Mouse (Mus musculus) neural tube, embryonic 11.5 days (tissue): ENCODE data around the gene Them7. TPM values are rescaled to one million over a fixed set of nuclear protein-coding genes. Genes with fewer than 3 reads are reported as not detected.

Source experiments
- ATAC-seq: fragments of 200-750 bp; cut with Nextera tagmentation; 2 replicates; pipeline ENCODE4 v1.8.0; 2017; ENCODE audit warnings: moderate number of reproducible peaks, mild to moderate bottlenecking, moderate TSS enrichment, moderate library complexity; ENCODE audit not compliant: insufficient read depth, low FRiP score, low TSS enrichment
- DNase-seq: peaks from one replicate; pipeline ENCODE4 v3.0.0-alpha.2; 2015; ENCODE audit warnings: low spot score
- H3K27ac ChIP-seq: fragments of 300-500 bp; sonication (generic); 2 replicates; pipeline ENCODE4 v1.5.1; 2014; ENCODE audit warnings: low read depth, mild to moderate bottlenecking, low read length
- H3K27me3 ChIP-seq: fragments of 300-500 bp; sonication (generic); 2 replicates; pipeline ENCODE4 v1.6.1; 2014; ENCODE audit warnings: mild to moderate bottlenecking, low read length, mixed read lengths; ENCODE audit not compliant: control insufficient read depth, insufficient read depth
- H3K36me3 ChIP-seq: fragments of 300-500 bp; sonication (generic); 2 replicates; pipeline ENCODE4 v1.6.1; 2014; ENCODE audit warnings: mild to moderate bottlenecking, low read length, moderate library complexity, mixed read lengths; ENCODE audit not compliant: control insufficient read depth, insufficient read depth
- H3K4me1 ChIP-seq: fragments of 300-500 bp; sonication (generic); 2 replicates; pipeline ENCODE4 v1.6.1; 2014; ENCODE audit warnings: low read length, mixed read lengths; ENCODE audit not compliant: control insufficient read depth, insufficient read depth
- H3K4me2 ChIP-seq: fragments of 300-500 bp; sonication (generic); 2 replicates; pipeline ENCODE4 v1.6.1; 2014; ENCODE audit warnings: low read depth, mild to moderate bottlenecking, moderate library complexity
- H3K4me3 ChIP-seq: fragments of 300-500 bp; sonication (generic); 2 replicates; pipeline ENCODE4 v1.5.1; 2014; ENCODE audit warnings: low read depth, low read length
- H3K9ac ChIP-seq: fragments of 300-500 bp; sonication (generic); 2 replicates; pipeline ENCODE4 v1.6.1; 2014; ENCODE audit warnings: mild to moderate bottlenecking, low read length
- H3K9me3 ChIP-seq: fragments of 300-500 bp; sonication (generic); 2 replicates; pipeline ENCODE4 v1.6.1; 2016; ENCODE audit warnings: low read length; ENCODE audit not compliant: control insufficient read depth
- WGBS: fragments of 180-500 bp; shearing (Covaris S2); extraction: QIAGEN DNeasy Blood & Tissue Kit; methylation state at CpG from one replicate; pipeline ENCODE4 v1.1.7; 2014; 5-methylcytosine and 5-hydroxymethylcytosine counted together
- polyA plus RNA-seq: library from polyadenylated mRNA; unstranded; fragments of >200 nt; fragmentation: Nextera tagmentation; extraction: Ambion mirVana; gene quantifications from 2 replicates; pipeline ENCODE4 v1.2.1, GENCODE M21; 2014

The Them7 gene
- polyA plus RNA-seq, 1 experiment from 2014 or later: 0.73 TPM

DNA sequence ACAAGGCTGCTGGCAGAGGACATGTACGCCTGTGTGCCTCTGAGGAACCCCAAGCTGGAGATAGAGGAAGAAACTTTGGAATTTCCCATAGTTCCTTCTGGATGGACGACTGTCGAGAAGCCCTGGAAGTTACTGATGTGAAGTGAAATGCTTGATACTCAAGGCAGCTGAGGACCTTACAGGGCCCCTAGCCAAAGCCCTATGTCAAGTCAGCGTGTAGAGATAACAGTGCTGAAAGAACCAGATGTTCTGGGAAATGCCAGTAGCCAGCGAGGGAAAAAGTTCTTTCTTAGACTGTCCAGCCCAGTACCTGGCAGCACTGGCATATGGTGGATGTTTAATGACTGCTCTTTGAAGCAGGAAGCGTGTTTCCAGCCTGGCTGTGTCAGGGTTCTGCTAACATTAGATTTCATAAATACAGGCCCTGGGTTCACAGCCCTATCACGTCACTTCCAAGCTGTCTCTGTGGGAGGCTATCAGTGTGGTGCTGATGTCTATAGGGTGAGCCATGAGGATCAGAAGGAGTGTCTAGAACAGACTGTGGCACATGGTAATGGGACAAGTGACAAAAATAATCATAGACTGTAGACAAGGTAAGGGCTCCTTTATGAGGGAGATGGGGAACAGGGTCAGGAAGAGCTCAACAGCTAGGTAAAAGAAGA, 2.3 kb downstream of the Them7 start:
- no peak overlapping the region for H3K4me3 ChIP-seq
- ATAC-seq (no peak), DNase-seq (no peak)
- H3K4me2 ChIP-seq: no peak overlapping the region
- H3K9me3 ChIP-seq: no peaks in the 10 kb centered on the region
- WGBS: 62% methylated on average over 7 of the region's 7 CpGs
- H3K27me3 ChIP-seq: peaks cover 2% of the 10 kb centered on the region; the same call in 1 of the 2 replicates
- H3K27ac ChIP-seq: no peak overlapping the region
- H3K4me1 ChIP-seq: peaks cover 4% of the 10 kb centered on the region; the same call in 1 of the 2 replicates
- no peak overlapping the region for H3K9ac ChIP-seq
- H3K36me3 ChIP-seq: no peaks in the 10 kb centered on the region

DNA sequence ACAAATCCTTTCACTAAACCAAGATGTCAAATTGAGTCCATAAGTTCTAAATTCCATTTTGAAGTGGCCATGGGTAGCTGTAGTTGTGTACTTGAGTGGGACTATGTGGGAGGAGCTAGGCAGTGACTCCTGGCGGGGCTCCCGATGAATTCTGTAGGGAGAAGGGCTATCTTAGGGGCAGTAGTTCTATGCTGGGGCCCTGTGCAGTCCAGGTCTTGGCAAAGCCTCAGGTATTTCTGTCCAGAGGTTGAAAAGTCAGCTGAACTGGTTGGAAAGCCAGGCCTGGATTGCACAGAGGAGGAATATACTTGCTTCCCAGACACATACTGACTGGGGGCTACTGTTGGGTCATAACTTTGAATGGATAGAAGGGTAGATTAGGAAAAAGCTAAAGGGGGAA, 4.3 kb downstream of the Them7 start:
- Histone ChIP-seq H3K9me3 (no peaks in the 10 kb centered on the region), H3K27me3 (peaks cover 2% of the 10 kb centered on the region; the same call in 1 of the 2 replicates), H3K9ac (no peak overlapping the region), H3K4me2 (no peak overlapping the region), H3K4me1 (peaks cover 4% of the 10 kb centered on the region; the same call in 1 of the 2 replicates), H3K36me3 (no peaks in the 10 kb centered on the region), H3K4me3 (no peak overlapping the region), H3K27ac (no peak overlapping the region)
- WGBS: 84% methylated on average over 2 of the region's 2 CpGs
- ATAC-seq: no peak
- DNase-seq: no peak

DNA sequence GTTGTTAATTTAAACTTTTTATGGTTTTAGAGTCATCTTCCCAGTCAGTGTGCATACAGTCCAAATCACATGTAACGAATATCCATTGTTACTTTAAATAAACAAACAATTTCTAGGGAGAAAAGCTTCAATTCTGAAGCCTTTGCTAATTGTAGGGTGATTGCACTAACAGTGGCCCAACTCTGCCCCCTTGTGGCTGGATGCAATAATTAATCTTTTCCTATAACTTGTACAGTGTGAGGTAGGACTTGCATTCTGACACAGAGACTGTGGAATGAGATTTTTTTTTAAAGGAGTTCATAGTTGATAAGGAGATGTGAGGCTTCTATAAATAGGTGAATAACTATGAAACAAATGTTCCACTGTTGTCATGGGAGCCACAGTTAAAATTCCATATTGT, 6.2 kb downstream of the Them7 start:
- no peaks in the 10 kb centered on the region for H3K27me3 ChIP-seq
- H3K27ac ChIP-seq: no peak overlapping the region
- no peak overlapping the region for H3K4me3 ChIP-seq
- H3K9me3 ChIP-seq: no peaks in the 10 kb centered on the region
- DNase-seq: peak; percentile 64
- H3K36me3 ChIP-seq: no peaks in the 10 kb centered on the region
- H3K4me2 ChIP-seq: no peak overlapping the region
- WGBS: 10% methylated on average over 1 of the region's 1 CpGs
- peak; percentile 63 for ATAC-seq
- no peak overlapping the region for H3K9ac ChIP-seq
- H3K4me1 ChIP-seq: no peaks in the 10 kb centered on the region

DNA sequence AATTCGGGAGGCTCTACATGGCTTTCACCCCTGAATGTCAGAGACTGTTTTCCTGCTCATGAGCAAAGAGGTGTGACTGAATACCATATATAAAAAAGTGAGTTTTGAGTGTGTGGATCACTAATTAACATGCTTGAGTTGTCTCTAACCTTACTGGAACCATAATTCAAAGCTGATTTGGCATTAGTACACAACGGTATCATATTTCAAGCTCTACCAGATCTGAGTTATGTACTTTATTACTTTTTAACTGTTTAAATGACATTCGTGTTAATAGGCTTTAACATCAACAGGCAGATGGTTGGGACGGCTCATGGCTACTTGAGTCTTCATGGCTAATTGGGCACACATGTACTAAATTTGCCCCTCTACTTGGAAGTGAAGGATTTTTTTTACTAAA, 8.3 kb downstream of the Them7 start:
- Histone ChIP-seq H3K36me3 (no peaks in the 10 kb centered on the region), H3K27ac (no peak overlapping the region), H3K4me1 (peaks cover 5% of the 10 kb centered on the region; the same call in 1 of the 2 replicates), H3K9me3 (no peaks in the 10 kb centered on the region), H3K4me2 (no peak overlapping the region), H3K9ac (no peak overlapping the region), H3K4me3 (no peak overlapping the region), H3K27me3 (no peaks in the 10 kb centered on the region)
- ATAC-seq (no peak), DNase-seq (no peak)
- 67% methylated on average over 4 of the region's 4 CpGs for WGBS

DNA sequence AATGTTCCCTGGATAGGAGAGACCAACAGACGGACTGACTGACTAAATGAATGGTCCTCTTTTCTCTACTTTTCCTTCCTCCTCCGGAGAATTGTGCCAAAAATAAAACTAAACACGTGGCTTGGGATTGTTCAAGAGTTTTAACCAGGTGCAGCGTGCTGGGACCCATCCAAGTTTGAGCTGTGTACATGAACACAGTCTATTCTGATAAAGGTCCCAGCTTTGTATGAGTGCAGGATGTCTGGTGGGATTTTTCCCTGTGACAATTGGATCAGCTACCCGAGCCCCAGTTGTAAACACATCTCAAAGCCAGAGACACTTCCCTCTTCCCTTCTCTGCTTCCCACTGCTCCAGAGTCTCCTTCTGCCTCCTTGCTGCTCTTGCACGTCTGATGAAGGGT, 10.2 kb downstream of the Them7 start:
- H3K9me3 ChIP-seq: no peaks in the 10 kb centered on the region
- peaks cover 5% of the 10 kb centered on the region; the same call in 1 of the 2 replicates for H3K4me1 ChIP-seq
- no peaks in the 10 kb centered on the region for H3K27me3 ChIP-seq
- 67% methylated on average over 6 of the region's 6 CpGs for WGBS
- no peak overlapping the region for H3K27ac ChIP-seq
- ATAC-seq: no peak
- H3K4me3 ChIP-seq: no peak overlapping the region
- no peak overlapping the region for H3K4me2 ChIP-seq
- DNase-seq: no peak
- H3K36me3 ChIP-seq: no peaks in the 10 kb centered on the region
- H3K9ac ChIP-seq: no peak overlapping the region

DNA sequence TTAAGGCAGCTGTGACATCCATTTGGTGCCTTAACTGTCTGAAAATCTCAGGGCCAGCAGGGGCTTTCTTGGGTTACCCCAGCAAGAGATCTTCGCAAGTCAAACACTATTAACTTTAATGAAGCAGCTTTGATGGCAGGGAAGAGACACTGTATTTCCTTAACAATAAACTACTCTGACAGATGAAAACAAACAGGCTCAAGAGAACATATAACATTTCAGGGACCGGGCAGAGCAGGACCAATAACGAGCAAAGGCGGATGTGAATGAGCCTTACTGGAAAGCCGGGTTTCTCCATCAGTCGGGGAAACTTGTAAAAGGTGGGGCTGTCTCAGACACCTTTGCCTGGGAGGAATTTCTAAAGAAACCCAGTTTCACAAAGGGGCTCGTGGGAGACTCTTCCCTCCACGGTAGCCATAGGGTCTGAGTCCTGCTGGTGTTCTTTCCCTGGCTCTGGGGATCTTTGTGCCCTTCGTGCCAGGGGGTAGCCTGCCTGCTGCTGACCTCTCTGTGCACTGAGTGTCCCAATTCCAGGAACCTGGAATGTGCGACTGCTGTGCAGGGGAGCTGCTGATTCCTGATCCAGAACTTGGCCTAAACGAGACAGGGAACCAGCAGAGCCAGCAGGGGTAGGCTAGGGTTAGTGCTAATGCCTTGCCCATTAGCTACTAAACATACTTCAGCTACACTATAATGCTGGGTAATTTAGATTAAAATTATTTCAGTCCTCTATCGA, 11.4 kb downstream of the Them7 start:
- no peak overlapping the region for H3K4me3 ChIP-seq
- DNase-seq: no peak
- ATAC-seq: no peak
- no peaks in the 10 kb centered on the region for H3K9me3 ChIP-seq
- no peak overlapping the region for H3K9ac ChIP-seq
- H3K27me3 ChIP-seq: no peaks in the 10 kb centered on the region
- peaks cover 5% of the 10 kb centered on the region; the same call in 1 of the 2 replicates for H3K4me1 ChIP-seq
- H3K36me3 ChIP-seq: no peaks in the 10 kb centered on the region
- 38% methylated on average over 12 of the region's 12 CpGs for WGBS
- H3K4me2 ChIP-seq: no peak overlapping the region
- H3K27ac ChIP-seq: no peak overlapping the region

GRCm38 (mm10) chr2:105237424-105237823, 13.3 kb downstream of the Them7 start:
- Histone ChIP-seq H3K4me2 (no peak overlapping the region), H3K4me3 (no peak overlapping the region), H3K9ac (no peak overlapping the region), H3K27me3 (no peaks in the 10 kb centered on the region), H3K4me1 (peaks cover 5% of the 10 kb centered on the region; the same call in 1 of the 2 replicates), H3K36me3 (no peaks in the 10 kb centered on the region), H3K27ac (no peak overlapping the region), H3K9me3 (no peaks in the 10 kb centered on the region)
- WGBS: 61% methylated on average over 7 of the region's 7 CpGs
- ATAC-seq (no peak), DNase-seq (no peak)

DNA sequence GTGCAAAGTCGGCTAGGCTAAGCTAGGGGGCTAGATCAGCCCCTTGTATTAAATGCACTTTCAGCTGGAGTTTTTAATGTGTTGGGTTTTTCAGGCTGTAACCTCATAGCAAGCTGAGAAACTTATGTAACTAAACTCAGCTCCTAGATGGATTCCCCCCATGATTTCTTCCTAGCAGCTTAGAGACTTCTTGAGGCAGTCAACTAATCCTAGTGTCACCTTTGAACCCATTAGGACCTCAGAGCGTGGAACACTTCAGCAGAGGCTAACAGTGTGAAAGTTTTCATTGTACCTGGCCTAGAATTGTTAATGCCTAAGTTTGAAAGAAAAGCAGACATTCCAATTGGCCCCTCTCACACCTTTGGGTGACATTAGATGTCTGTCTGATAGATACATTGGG, 13.7 kb downstream of the Them7 start:
- no peak overlapping the region for H3K27ac ChIP-seq
- peaks cover 5% of the 10 kb centered on the region; the same call in 1 of the 2 replicates for H3K4me1 ChIP-seq
- ATAC-seq (no peak), DNase-seq (no peak)
- H3K9me3 ChIP-seq: no peaks in the 10 kb centered on the region
- H3K4me3 ChIP-seq: no peak overlapping the region
- no peaks in the 10 kb centered on the region for H3K36me3 ChIP-seq
- H3K27me3 ChIP-seq: no peaks in the 10 kb centered on the region
- H3K4me2 ChIP-seq: no peak overlapping the region
- 82% methylated on average over 2 of the region's 2 CpGs for WGBS
- no peak overlapping the region for H3K9ac ChIP-seq

GRCm38 (mm10) chr2:105238775-105239174, 14.7 kb downstream of the Them7 start:
- no peaks in the 10 kb centered on the region for H3K36me3 ChIP-seq
- WGBS: 16% methylated on average over 3 of the region's 3 CpGs
- H3K4me2 ChIP-seq: no peak overlapping the region
- no peak overlapping the region for H3K27ac ChIP-seq
- H3K4me3 ChIP-seq: no peak overlapping the region
- no peak for DNase-seq
- peaks cover 5% of the 10 kb centered on the region; the same call in 1 of the 2 replicates for H3K4me1 ChIP-seq
- no peak for ATAC-seq
- no peak overlapping the region for H3K9ac ChIP-seq
- H3K27me3 ChIP-seq: no peaks in the 10 kb centered on the region
- H3K9me3 ChIP-seq: no peaks in the 10 kb centered on the region
